Mouse (Mus musculus) kidney, adult 9 months (tissue): ENCODE measurements around the gene Olfr1415.
A peak's percentile ranks its signal among the peaks of the same experiment; 100 is the strongest.
"Not testable (repeated sequence)": the region's sequence is repeated elsewhere in the genome, so short reads cannot be mapped to it uniquely, and the experiment has no call there.

Experiments used
- DNase-seq: peaks from one replicate; pipeline ENCODE4 v3.0.0; 2022

Gene Olfr1415

GRCm38 (mm10) chr1:92496001-92496400 is at the start of gene Olfr1415:
Gene Olfr1415, minus strand, starts transcription at chr1:92496101.
- DNase-seq: no peak

- DNase-seq: no peak
These were observed 43.2 kb upstream of the Olfr1415 start for GRCm38 (mm10) chr1:92539071-92539470.

- no peak for DNase-seq
These were observed 41.1 kb upstream of the Olfr1415 start for GRCm38 (mm10) chr1:92536972-92537371.

GRCm38 (mm10) chr1:92523764-92524163 is 27.9 kb upstream of the Olfr1415 start:
- DNase-seq: no peak

- peak; percentile 6 for DNase-seq
These were observed 25.5 kb upstream of the Olfr1415 start for GRCm38 (mm10) chr1:92521376-92521775.

- no peak for DNase-seq
These were observed 23.1 kb upstream of the Olfr1415 start for GRCm38 (mm10) chr1:92519046-92519445.

GRCm38 (mm10) chr1:92518561-92518960 is 22.7 kb upstream of the Olfr1415 start, which contains the start of gene Olfr1414:
Gene Olfr1414, minus strand, starts transcription at chr1:92518661.
- DNase-seq: no peak

- DNase-seq: no peak
These were observed 19.5 kb upstream of the Olfr1415 start for GRCm38 (mm10) chr1:92515390-92515789.

GRCm38 (mm10) chr1:92511646-92512045 is 15.7 kb upstream of the Olfr1415 start:
- not testable (repeated sequence) for DNase-seq

GRCm38 (mm10) chr1:92485013-92485412 is 10.9 kb downstream of the Olfr1415 start, which contains the start of gene Olfr1416:
Gene Olfr1416, minus strand, starts transcription at chr1:92485113.
- DNase-seq: no peak

GRCm38 (mm10) chr1:92474066-92474578 is 21.8 kb downstream of the Olfr1415 start:
- no peak for DNase-seq

- DNase-seq: peak; percentile 94
These were observed 22.5 kb downstream of the Olfr1415 start, which contains the start of gene Ndufa10 for GRCm38 (mm10) chr1:92473165-92474041. Gene Ndufa10, minus strand, starts transcription at chr1:92473860.

GRCm38 (mm10) chr1:92468891-92469290 is 27.0 kb downstream of the Olfr1415 start:
- no peak for DNase-seq

- DNase-seq: no peak
These were observed 37.5 kb downstream of the Olfr1415 start for GRCm38 (mm10) chr1:92458416-92458815.

- no peak for DNase-seq
These were observed 38.1 kb downstream of the Olfr1415 start for GRCm38 (mm10) chr1:92457758-92458157.

GRCm38 (mm10) chr1:92453751-92454445 is 42.0 kb downstream of the Olfr1415 start:
- DNase-seq: peak; percentile 36

- DNase-seq: no peak
These were observed 47.6 kb downstream of the Olfr1415 start for GRCm38 (mm10) chr1:92448293-92448692.

GRCm38 (mm10) chr1:92441453-92442063 is 54.3 kb downstream of the Olfr1415 start:
- DNase-seq: no peak

GRCm38 (mm10) chr1:92440066-92440750 is 55.7 kb downstream of the Olfr1415 start:
- DNase-seq: no peak
